Comparison of ENCODE assay signal across 8 mouse cellular contexts in the genomic region with DNA sequence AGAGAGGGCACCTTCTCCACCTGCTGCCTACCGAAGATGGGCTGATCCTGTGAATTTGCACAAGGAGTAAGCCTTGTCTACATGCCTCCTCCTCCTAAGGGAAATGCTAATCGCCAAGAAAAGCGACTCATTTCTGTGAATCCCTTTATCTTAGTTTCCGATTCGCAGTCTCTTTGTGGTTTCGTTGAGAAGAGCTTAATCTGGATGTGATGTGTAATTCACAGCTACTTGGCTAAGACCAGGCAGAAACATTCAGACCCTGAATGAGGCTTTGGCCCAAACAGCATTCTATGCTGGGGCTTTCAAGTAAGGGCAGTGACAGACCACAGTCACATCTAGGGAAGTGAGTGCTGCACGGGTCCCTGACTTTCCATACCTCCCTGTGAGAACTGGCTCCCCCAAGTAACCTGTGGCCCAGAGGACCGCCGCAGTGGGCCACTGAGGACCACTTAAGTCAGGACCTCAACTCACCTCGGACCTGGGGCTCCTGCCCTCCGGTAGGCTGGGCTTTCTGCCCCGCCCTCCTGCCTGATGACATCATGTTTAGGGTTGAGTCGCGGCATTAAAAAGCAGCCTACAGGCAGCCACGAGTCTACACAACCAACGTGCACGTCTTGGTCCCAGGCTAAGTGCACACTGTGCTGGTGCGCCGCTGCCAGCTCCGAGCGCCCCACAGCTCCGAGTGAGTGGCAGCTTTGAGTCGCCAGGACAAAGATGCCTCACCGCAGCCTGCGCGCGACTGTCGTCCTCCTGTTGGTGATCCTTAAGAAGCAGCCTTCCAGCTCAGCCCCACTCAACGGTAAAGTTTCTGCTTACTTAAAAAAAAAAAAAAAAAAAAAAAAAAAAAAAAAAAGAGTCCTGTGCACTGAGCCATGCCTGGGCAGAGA. TPM values are rescaled to one million over a fixed set of nuclear protein-coding genes. Genes with fewer than 3 reads are reported as not detected.
DNase-seq lines count a peak whose midpoint lies in the region; ATAC-seq and TF ChIP-seq lines count a peak whose summit lies in the region.

Car12 (plus strand) TSS at position 552 of the 887 bp plus-strand sequence.

- H3K4me2 ChIP-seq in embryonic facial prominence, embryonic 11.5 days (ENCODE audit: low read depth, low read length) = peak within 1 kb of the TSS; percentile 79
- peak within 1 kb of the TSS; percentile 71 for H3K4me2 ChIP-seq in hindbrain, embryonic 15.5 days
- H3K4me2 ChIP-seq in limb, embryonic 14.5 days (replicated peaks; ENCODE audit: low read depth, low read length, severe bottlenecking) = peak within 1 kb of the TSS; percentile 63
- peak within 1 kb of the TSS; percentile 57 for H3K4me2 ChIP-seq in midbrain, embryonic 14.5 days (ENCODE audit: low read length)

- TF ChIP-seq RAD21 in MEL (IDR thresholded peaks at IDR 0.05; ENCODE audit: low read depth, low read length) = no peak

- peak in 1 of 2 experiments; percentile 38; a peak in 1 of 4 replicates for TF ChIP-seq POLR2A in MEL (IDR thresholded peaks at IDR 0.05; ENCODE audit: control insufficient read depth in 1 of 2, insufficient read depth in 1 of 2, low read depth in 1 of 2, low read length in 2 of 2, poor library complexity in 1 of 2)
- TF ChIP-seq POLR2A in limb, embryonic 14.5 days (IDR thresholded peaks at IDR 0.05; ENCODE audit: borderline replicate concordance, extremely low read depth, insufficient read depth, insufficient read length) = peak; percentile 52; the same call in 1 of the 2 replicates

- WGBS in embryonic facial prominence, embryonic 11.5 days = 14% methylated on average over 29 of the region's 29 CpGs
- WGBS in hindbrain, embryonic 15.5 days = 16% methylated on average over 29 of the region's 29 CpGs
- 14% methylated on average over 29 of the region's 29 CpGs for WGBS in limb, embryonic 14.5 days
- WGBS in midbrain, embryonic 14.5 days = 11% methylated on average over 29 of the region's 29 CpGs

- H3K27ac ChIP-seq in MEL (ENCODE audit: control insufficient read depth, low read depth, low read length) = no peak within 1 kb of the TSS
- H3K27ac ChIP-seq in embryonic facial prominence, embryonic 11.5 days (replicated peaks; ENCODE audit: low read depth, low read length) = no peak within 1 kb of the TSS
- no peak within 1 kb of the TSS for H3K27ac ChIP-seq in hindbrain, embryonic 15.5 days (replicated peaks)
- H3K27ac ChIP-seq in limb, embryonic 14.5 days (replicated peaks; ENCODE audit: low read depth, low read length) = no peak within 1 kb of the TSS
- no peak within 1 kb of the TSS for H3K27ac ChIP-seq in midbrain, embryonic 14.5 days (replicated peaks; ENCODE audit: low read depth, low read length)

- peak within 1 kb of the TSS; percentile 38 for H3K9ac ChIP-seq in MEL (ENCODE audit: control insufficient read depth, low read depth, low read length, poor library complexity, severe bottlenecking)
- peak within 1 kb of the TSS; percentile 53 for H3K9ac ChIP-seq in embryonic facial prominence, embryonic 11.5 days (replicated peaks; ENCODE audit: low read length)
- peak within 1 kb of the TSS; percentile 28; the same call in 1 of the 2 replicates for H3K9ac ChIP-seq in hindbrain, embryonic 15.5 days
- H3K9ac ChIP-seq in limb, embryonic 14.5 days (ENCODE audit: low read depth, low read length, severe bottlenecking) = peak within 1 kb of the TSS; percentile 53
- no peak within 1 kb of the TSS; the same call in 1 of the 2 replicates for H3K9ac ChIP-seq in midbrain, embryonic 14.5 days (replicated peaks; ENCODE audit: low read length)

- no peaks in the 10 kb centered on the region for H3K79me2 ChIP-seq in MEL (ENCODE audit: control insufficient read depth, insufficient read depth, low read length, poor library complexity)

- no peak for TF ChIP-seq CTCF in MEL (IDR thresholded peaks at IDR 0.05 in 2 of 3, conservative IDR thresholded peaks at IDR 0.05 in 1 of 3; ENCODE audit: control insufficient read depth in 1 of 3, insufficient read depth in 1 of 3, low read depth in 2 of 3, low read length in 3 of 3, poor library complexity in 1 of 3, severe bottlenecking in 1 of 3)

- ATAC-seq in embryonic facial prominence, embryonic 11.5 days (replicated peaks; ENCODE audit: insufficient number of reproducible peaks, low FRiP score, low TSS enrichment, low read depth) = peak; percentile 69; the same call in 1 of the 2 replicates
- peak; percentile 71; the same call in 1 of the 2 replicates for ATAC-seq in hindbrain, embryonic 15.5 days (ENCODE audit: low FRiP score, low read depth)
- peak; percentile 73; the same call in 1 of the 2 replicates for ATAC-seq in limb, embryonic 14.5 days (ENCODE audit: low FRiP score, low read depth)
- no peak for ATAC-seq in midbrain, embryonic 14.5 days (ENCODE audit: low FRiP score, low TSS enrichment)

- 0 out of 4 replicates have a peak, but pooled peaks of 1 of the 2 experiments have one; percentile 32 for TF ChIP-seq EP300 in MEL (IDR thresholded peaks at IDR 0.05; ENCODE audit: low read depth in 1 of 2, low read length in 2 of 2)

- DNase-seq in cerebellum, adult 11-12 months = peak; percentile 54
- DNase-seq in cerebellum, postnatal 4 days (ENCODE audit: low spot score in 2 of 2) = no peak
- peak; percentile 77 for DNase-seq in MEL (ENCODE audit: low read depth, low spot score)
- peak; percentile 76 for DNase-seq in embryonic facial prominence, embryonic 11.5 days (ENCODE audit: low spot score)
- DNase-seq in limb, embryonic 14.5 days (ENCODE audit: low spot score) = peak; percentile 46
- DNase-seq in midbrain, embryonic 14.5 days = peak; percentile 65
- DNase-seq in thymus, postnatal 4 days = peak; percentile 66

- H3K9me3 ChIP-seq in MEL (replicated peaks; ENCODE audit: insufficient read depth, low read length) = no peaks in the 10 kb centered on the region
- H3K9me3 ChIP-seq in embryonic facial prominence, embryonic 11.5 days (replicated peaks; ENCODE audit: control insufficient read depth, low read length) = no peaks in the 10 kb centered on the region
- no peaks in the 10 kb centered on the region for H3K9me3 ChIP-seq in hindbrain, embryonic 15.5 days
- no peaks in the 10 kb centered on the region for H3K9me3 ChIP-seq in limb, embryonic 14.5 days (ENCODE audit: control insufficient read depth, low read length)
- no peaks in the 10 kb centered on the region for H3K9me3 ChIP-seq in midbrain, embryonic 14.5 days (ENCODE audit: control insufficient read depth, low read length)

- peak within 1 kb of the TSS; percentile 41 to 42 for H3K4me3 ChIP-seq in MEL (ENCODE audit: control insufficient read depth in 1 of 2, insufficient read depth in 1 of 2, low read depth in 2 of 2, low read length in 2 of 2)
- peak within 1 kb of the TSS; percentile 45 for H3K4me3 ChIP-seq in embryonic facial prominence, embryonic 11.5 days (ENCODE audit: low read depth, low read length)
- H3K4me3 ChIP-seq in hindbrain, embryonic 15.5 days = peak within 1 kb of the TSS; percentile 33
- H3K4me3 ChIP-seq in limb, embryonic 14.5 days (replicated peaks; ENCODE audit: low read length) = peak within 1 kb of the TSS; percentile 41
- peak within 1 kb of the TSS; percentile 34 for H3K4me3 ChIP-seq in midbrain, embryonic 14.5 days (replicated peaks; ENCODE audit: low read depth, low read length)

- H3K36me3 ChIP-seq in MEL (ENCODE audit: control insufficient read depth in 1 of 2, insufficient read depth in 2 of 2, low read length in 2 of 2) = no peaks in the 10 kb centered on the region
- no peaks in the 10 kb centered on the region for H3K36me3 ChIP-seq in embryonic facial prominence, embryonic 11.5 days (replicated peaks; ENCODE audit: control insufficient read depth, insufficient read depth, low read depth, low read length)
- no peaks in the 10 kb centered on the region for H3K36me3 ChIP-seq in hindbrain, embryonic 15.5 days
- no peaks in the 10 kb centered on the region for H3K36me3 ChIP-seq in limb, embryonic 14.5 days (ENCODE audit: control insufficient read depth, insufficient read depth, low read length)
- H3K36me3 ChIP-seq in midbrain, embryonic 14.5 days (ENCODE audit: control insufficient read depth, insufficient read depth, low read length) = no peaks in the 10 kb centered on the region

- peaks cover 0 to 12% of the 10 kb centered on the region in 2 experiments; a peak in 2 of 4 replicates for H3K4me1 ChIP-seq in MEL (ENCODE audit: control insufficient read depth in 1 of 2, insufficient read depth in 2 of 2, low read length in 2 of 2)
- H3K4me1 ChIP-seq in embryonic facial prominence, embryonic 11.5 days (ENCODE audit: control insufficient read depth, insufficient read depth, low read length) = no peaks in the 10 kb centered on the region; the same call in 1 of the 2 replicates
- peaks cover 23% of the 10 kb centered on the region for H3K4me1 ChIP-seq in hindbrain, embryonic 15.5 days (replicated peaks)
- peaks cover 27% of the 10 kb centered on the region for H3K4me1 ChIP-seq in limb, embryonic 14.5 days (ENCODE audit: control insufficient read depth, insufficient read depth, low read length)
- H3K4me1 ChIP-seq in midbrain, embryonic 14.5 days (ENCODE audit: control insufficient read depth, insufficient read depth, low read length) = peaks cover 12% of the 10 kb centered on the region

- H3K27me3 ChIP-seq in MEL (ENCODE audit: control insufficient read depth in 1 of 2, insufficient read depth in 2 of 2, low read length in 2 of 2) = peaks cover 1 to 4% of the 10 kb centered on the region in 2 experiments; a peak in 2 of 4 replicates
- no peaks in the 10 kb centered on the region for H3K27me3 ChIP-seq in embryonic facial prominence, embryonic 11.5 days (ENCODE audit: control insufficient read depth, insufficient read depth, low read length)
- peaks cover 9% of the 10 kb centered on the region; the same call in 1 of the 2 replicates for H3K27me3 ChIP-seq in hindbrain, embryonic 15.5 days
- no peaks in the 10 kb centered on the region for H3K27me3 ChIP-seq in limb, embryonic 14.5 days (ENCODE audit: control insufficient read depth, insufficient read depth, low read length)
- peaks cover 11% of the 10 kb centered on the region; the same call in 1 of the 2 replicates for H3K27me3 ChIP-seq in midbrain, embryonic 14.5 days (ENCODE audit: control insufficient read depth, insufficient read depth, low read length)

TF ChIP-seq in MEL, 35 proteins besides CTCF, POLR2A, EP300 and RAD21 (continues in another document):
- TF ChIP-seq GATA1 (IDR thresholded peaks at IDR 0.05; ENCODE audit: low read depth, low read length) (peak; percentile 36; the same call in 1 of the 2 replicates), TBP (IDR thresholded peaks at IDR 0.05; ENCODE audit: low read depth, low read length) (0 out of 2 replicates have a peak, but pooled peaks have one; percentile 22)

RNA-seq across cellular contexts. Expression of gene Car12, which starts in this region (rescaled TPM):
- total RNA-seq in MEL (2012; rRNA removed) = 0.77 and 1.1 TPM in 2 replicates
- 1 to 10 TPM in 1 of 2 experiments, not detected in 1; 1.8 TPM for polyA plus RNA-seq in MEL (2012; ENCODE audit: insufficient read depth in 1 of 2, insufficient read length in 2 of 2, low read depth in 1 of 2, low replicate concordance in 2 of 2, missing spikeins in 1 of 2)
- polyA plus RNA-seq in embryonic facial prominence, embryonic 11.5 days (2014; fragmentation: Nextera tagmentation; extraction: Ambion mirVana) = 2.3 and 2.9 TPM in 2 replicates
- polyA plus RNA-seq in hindbrain, embryonic 15.5 days (2015; fragmentation: Nextera tagmentation; extraction: Ambion mirVana) = 5.3 and 6.6 TPM in 2 replicates
- polyA plus RNA-seq in limb, embryonic 14.5 days (2012; rRNA removed) = 36.5 and 40.0 TPM in 2 replicates
- polyA plus RNA-seq in limb, embryonic 14.5 days (2014; fragmentation: Nextera tagmentation; extraction: Ambion mirVana) = 15.8 and 17.8 TPM in 2 replicates
- 0.07 and 0.62 TPM in 2 replicates for polyA plus RNA-seq in midbrain, embryonic 14.5 days (2014; fragmentation: Nextera tagmentation; extraction: Ambion mirVana)

Comparison
In these comparisons a context has a peak if more than half of its experiments do, and no peak if none do; other contexts are left out.
1. DNase-seq: peak in cerebellum, adult 11-12 months (single experiment), MEL (single experiment), embryonic facial prominence, embryonic 11.5 days (single experiment), limb, embryonic 14.5 days (single experiment) and thymus, postnatal 4 days (single experiment); none in cerebellum, postnatal 4 days (0 of 2).
2. Peak in DNase-seq, H3K4me3 ChIP-seq and H3K4me2 ChIP-seq in midbrain, embryonic 14.5 days; RNA of the gene not detected or under 1 TPM.
3. Peak in every context shown above with its lines, with median percentiles within 50 percentile points of each other: H3K4me3 ChIP-seq and H3K4me2 ChIP-seq.